Mouse (Mus musculus) MEL (cell line): ENCODE data around the gene Wnt2b.

Experiments used
- POLR2A ChIP-seq, 2 experiments: IDR thresholded peaks; 2 replicates each; pipeline ENCODE4 v1.6.1; 2011 to 2012; ENCODE audit warnings: low read length in 2 of 2, mild to moderate bottlenecking in 2 of 2, control low read depth in 1 of 2, improper control_type of control experiment in 1 of 2, low read depth in 1 of 2, moderate library complexity in 1 of 2; ENCODE audit not compliant: control insufficient read depth in 1 of 2, insufficient read depth in 1 of 2, poor library complexity in 1 of 2
- RAD21 ChIP-seq: IDR thresholded peaks from 2 replicates; pipeline ENCODE4 v1.6.1; 2011; ENCODE audit warnings: mild to moderate bottlenecking, low read depth, low read length, improper control_type of control experiment

- TF ChIP-seq RAD21 (no peak), POLR2A (IDR thresholded peaks at IDR 0.05; ENCODE audit: control insufficient read depth in 1 of 2, insufficient read depth in 1 of 2, low read depth in 1 of 2, low read length in 2 of 2, poor library complexity in 1 of 2) (no peak)
Observed at GRCm38 (mm10) chr3:104938327-104938726, 23.4 kb downstream of the Wnt2b start.
